ENCODE assay signal across 18 mouse cellular contexts in the genomic region with DNA sequence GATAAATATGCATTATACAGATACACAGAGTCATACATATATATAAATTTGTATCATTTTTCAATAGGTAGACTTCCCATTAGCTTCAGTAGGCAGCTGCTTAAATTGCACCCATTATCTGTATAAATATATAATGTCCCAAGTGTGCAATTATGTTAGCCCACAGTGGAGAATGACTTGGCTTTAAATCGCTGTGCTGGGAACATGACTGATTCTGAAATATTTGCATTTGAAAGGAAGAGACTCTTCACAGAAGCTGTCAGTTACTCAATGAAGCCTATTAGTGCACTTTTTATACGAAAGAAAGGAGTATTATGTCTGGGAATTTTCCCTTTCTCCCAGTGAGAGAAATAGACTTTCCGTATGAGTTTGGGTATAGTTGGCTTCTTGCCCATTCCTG.
DNase-seq lines count a peak whose midpoint lies in the region; ATAC-seq and TF ChIP-seq lines count a peak whose summit lies in the region.
"Had no signal": no experiment of that assay in that cellular context is flagged by ENCODE, and none has a peak within 500 bp of the region (broad histone marks: within the 10 kb centered on the region; RNA-seq: fewer than 3 reads in every experiment).

No protein-coding gene starts in this region.

- H3K4me3 ChIP-seq in forebrain, embryonic 11.5 days (ENCODE audit: low read depth, low read length): no peak overlapping the region
- no peak overlapping the region for H3K4me3 ChIP-seq in forebrain, embryonic 10.5 days
- no peak overlapping the region for H3K4me3 ChIP-seq in hindbrain, embryonic 13.5 days
- H3K4me3 ChIP-seq in midbrain, postnatal 0 days (ENCODE audit: low read depth, low read length): no peak overlapping the region
- H3K4me3 ChIP-seq in liver, postnatal 0 days (ENCODE audit: low read depth, low read length): no peak overlapping the region
- H3K4me3 ChIP-seq: heart, embryonic 12.5 days; lung, embryonic 15.5 days had no signal

- TF ChIP-seq CTCF in midbrain, postnatal 0 days (IDR thresholded peaks at IDR 0.05): no peak
- no peak for TF ChIP-seq CTCF in liver, postnatal 0 days (IDR thresholded peaks at IDR 0.05; ENCODE audit: low read depth)

- peak; percentile 85 for ATAC-seq in forebrain, embryonic 11.5 days (replicated peaks; ENCODE audit: low FRiP score)
- ATAC-seq in hindbrain, embryonic 13.5 days (ENCODE audit: low FRiP score): peak; percentile 68; the same call in 1 of the 2 replicates
- no peak for ATAC-seq in midbrain, postnatal 0 days (ENCODE audit: low FRiP score)
- ATAC-seq in liver, postnatal 0 days: no peak
- ATAC-seq: activated CD4-positive, CD25-positive, alpha-beta regulatory T cell, adult 4 months had no signal

- H3K4me2 ChIP-seq in forebrain, embryonic 11.5 days (ENCODE audit: low read depth, low read length, severe bottlenecking): no peak overlapping the region
- no peak overlapping the region for H3K4me2 ChIP-seq in hindbrain, embryonic 13.5 days
- H3K4me2 ChIP-seq in midbrain, postnatal 0 days (ENCODE audit: low read depth, low read length, poor library complexity, severe bottlenecking): no peak overlapping the region
- H3K4me2 ChIP-seq in liver, postnatal 0 days (ENCODE audit: low read depth, low read length): no peak overlapping the region
- H3K4me2 ChIP-seq: heart, embryonic 12.5 days; lung, embryonic 15.5 days had no signal

- H3K9ac ChIP-seq in forebrain, embryonic 11.5 days (ENCODE audit: low read length): no peak overlapping the region
- no peak overlapping the region for H3K9ac ChIP-seq in hindbrain, embryonic 13.5 days
- H3K9ac ChIP-seq in midbrain, postnatal 0 days (replicated peaks; ENCODE audit: low read length, poor library complexity, severe bottlenecking): no peak overlapping the region
- H3K9ac ChIP-seq in liver, postnatal 0 days (replicated peaks): no peak overlapping the region
- H3K9ac ChIP-seq: heart, embryonic 12.5 days; lung, embryonic 15.5 days had no signal

- H3K9me3 ChIP-seq in forebrain, embryonic 11.5 days (ENCODE audit: control insufficient read depth, low read length): no peaks in the 10 kb centered on the region
- no peaks in the 10 kb centered on the region for H3K9me3 ChIP-seq in forebrain, embryonic 10.5 days
- no peaks in the 10 kb centered on the region for H3K9me3 ChIP-seq in hindbrain, embryonic 13.5 days
- no peaks in the 10 kb centered on the region for H3K9me3 ChIP-seq in midbrain, postnatal 0 days (ENCODE audit: low read length)
- no peaks in the 10 kb centered on the region for H3K9me3 ChIP-seq in liver, postnatal 0 days (ENCODE audit: low read length)
- H3K9me3 ChIP-seq: heart, embryonic 12.5 days; lung, embryonic 15.5 days had no signal

- no peak overlapping the region; the same call in 1 of the 2 replicates for H3K27ac ChIP-seq in forebrain, embryonic 11.5 days (ENCODE audit: low read depth, low read length)
- no peak overlapping the region for H3K27ac ChIP-seq in forebrain, embryonic 10.5 days
- no peak overlapping the region for H3K27ac ChIP-seq in hindbrain, embryonic 13.5 days
- no peak overlapping the region for H3K27ac ChIP-seq in midbrain, postnatal 0 days (ENCODE audit: low read depth, low read length)
- no peak overlapping the region for H3K27ac ChIP-seq in liver, postnatal 0 days (ENCODE audit: low read depth)
- H3K27ac ChIP-seq: lung, embryonic 15.5 days had no signal

- H3K27me3 ChIP-seq in forebrain, embryonic 11.5 days (ENCODE audit: control insufficient read depth, insufficient read depth, low read length): no peaks in the 10 kb centered on the region
- H3K27me3 ChIP-seq in forebrain, embryonic 10.5 days (ENCODE audit: poor library complexity, severe bottlenecking): no peaks in the 10 kb centered on the region
- no peaks in the 10 kb centered on the region for H3K27me3 ChIP-seq in hindbrain, embryonic 13.5 days
- H3K27me3 ChIP-seq in midbrain, postnatal 0 days (ENCODE audit: insufficient read depth, low read length): no peaks in the 10 kb centered on the region
- no peaks in the 10 kb centered on the region for H3K27me3 ChIP-seq in liver, postnatal 0 days (ENCODE audit: insufficient read depth, low read length)
- H3K27me3 ChIP-seq: heart, embryonic 12.5 days; lung, embryonic 15.5 days had no signal

- 25% methylated on average over 3 of the region's 3 CpGs for WGBS in forebrain, embryonic 11.5 days
- 51% methylated on average over 3 of the region's 3 CpGs for WGBS in forebrain, embryonic 10.5 days
- 19% methylated on average over 3 of the region's 3 CpGs for WGBS in hindbrain, embryonic 13.5 days
- WGBS in midbrain, postnatal 0 days: 10% methylated on average over 3 of the region's 3 CpGs
- 65% methylated on average over 3 of the region's 3 CpGs for WGBS in liver, postnatal 0 days (ENCODE audit: insufficient replicate concordance)

- no peak for TF ChIP-seq EP300 in liver, postnatal 0 days (IDR thresholded peaks at IDR 0.05; ENCODE audit: low read depth)

- DNase-seq in forebrain, embryonic 11.5 days (ENCODE audit: low spot score): no peak
- DNase-seq in forebrain, embryonic 10.5 days (ENCODE audit: extremely low spot score, low spot score): no peak
- peak; percentile 16 for DNase-seq in brain, embryonic 18.5 days (ENCODE audit: low read depth, low spot score)
- DNase-seq in midbrain, postnatal 0 days (ENCODE audit: low spot score): peak; percentile 5
- no peak for DNase-seq in right cerebral cortex, postnatal 25 days
- no peak for DNase-seq in liver, postnatal 0 days
- no peak for DNase-seq in cerebellum, adult 9-10 months
- DNase-seq: adrenal gland, postnatal 36 days; cerebellum, postnatal 36 days; heart, postnatal 4 days; kidney, adult 18-20 months; kidney, postnatal 25 days; layer of hippocampus, adult 9-11 months; thymus, postnatal 25 days had no signal

- H3K36me3 ChIP-seq in forebrain, embryonic 11.5 days (ENCODE audit: control insufficient read depth, insufficient read depth, low read length): no peaks in the 10 kb centered on the region
- no peaks in the 10 kb centered on the region for H3K36me3 ChIP-seq in forebrain, embryonic 10.5 days (replicated peaks)
- H3K36me3 ChIP-seq in hindbrain, embryonic 13.5 days: no peaks in the 10 kb centered on the region
- no peaks in the 10 kb centered on the region for H3K36me3 ChIP-seq in midbrain, postnatal 0 days (ENCODE audit: insufficient read depth, low read length)
- H3K36me3 ChIP-seq in liver, postnatal 0 days (replicated peaks; ENCODE audit: insufficient read depth, low read length): no peaks in the 10 kb centered on the region
- H3K36me3 ChIP-seq: heart, embryonic 12.5 days; lung, embryonic 15.5 days had no signal

- no peaks in the 10 kb centered on the region for H3K4me1 ChIP-seq in forebrain, embryonic 11.5 days (replicated peaks; ENCODE audit: control insufficient read depth, insufficient read depth, low read length)
- H3K4me1 ChIP-seq in forebrain, embryonic 10.5 days: no peaks in the 10 kb centered on the region
- no peaks in the 10 kb centered on the region for H3K4me1 ChIP-seq in hindbrain, embryonic 13.5 days (replicated peaks)
- H3K4me1 ChIP-seq in midbrain, postnatal 0 days (ENCODE audit: insufficient read depth, low read length): no peaks in the 10 kb centered on the region
- H3K4me1 ChIP-seq in liver, postnatal 0 days (ENCODE audit: insufficient read depth): no peaks in the 10 kb centered on the region
- H3K4me1 ChIP-seq: heart, embryonic 12.5 days; lung, embryonic 15.5 days had no signal

Comparison
In these comparisons a context has a peak if more than half of its experiments do, and no peak if none do; other contexts are left out.
1. ATAC-seq: peak in forebrain, embryonic 11.5 days (single experiment) and hindbrain, embryonic 13.5 days (single experiment); none in midbrain, postnatal 0 days (single experiment) and liver, postnatal 0 days (single experiment).
2. DNase-seq: peak in brain, embryonic 18.5 days (single experiment) and midbrain, postnatal 0 days (single experiment); none in forebrain, embryonic 11.5 days (single experiment), forebrain, embryonic 10.5 days (single experiment), right cerebral cortex, postnatal 25 days (single experiment), liver, postnatal 0 days (single experiment) and cerebellum, adult 9-10 months (single experiment).